Mouse (Mus musculus): Measurements from ENCODE around the gene Adamts18.

Adamts18 gene

GRCm38 (mm10) chr8:113848653-113849135 lies at the start of gene Adamts18:
Adamts18 (minus strand) TSS chr8:113848738.
- DNase-seq = no peak

GRCm38 (mm10) chr8:113896446-113896845 lies 47.9 kb upstream of the Adamts18 start:
- DNase-seq = no peak

GRCm38 (mm10) chr8:113891376-113891775 lies 42.8 kb upstream of the Adamts18 start:
- DNase-seq = no peak

GRCm38 (mm10) chr8:113886509-113886908 lies 38.0 kb upstream of the Adamts18 start:
- DNase-seq = no peak

GRCm38 (mm10) chr8:113885101-113885500 lies 36.6 kb upstream of the Adamts18 start:
- no peak for DNase-seq

- DNase-seq = no peak
Measured at GRCm38 (mm10) chr8:113883994-113884393, 35.5 kb upstream of the Adamts18 start.

- DNase-seq = no peak
Measured at GRCm38 (mm10) chr8:113882558-113882957, 34.0 kb upstream of the Adamts18 start.

GRCm38 (mm10) chr8:113878411-113879006 lies 30.0 kb upstream of the Adamts18 start:
- DNase-seq = no peak

- no peak for DNase-seq
Measured at GRCm38 (mm10) chr8:113873446-113874120, 25.0 kb upstream of the Adamts18 start.

GRCm38 (mm10) chr8:113872436-113872835 lies 23.9 kb upstream of the Adamts18 start:
- DNase-seq = no peak

- no peak for DNase-seq
Measured at GRCm38 (mm10) chr8:113866530-113866929, 18.0 kb upstream of the Adamts18 start.

- no peak for DNase-seq
Measured at GRCm38 (mm10) chr8:113865326-113866093, 17.0 kb upstream of the Adamts18 start.

GRCm38 (mm10) chr8:113859890-113860683 lies 11.5 kb upstream of the Adamts18 start:
- no peak for DNase-seq

- DNase-seq = no peak
Measured at GRCm38 (mm10) chr8:113858801-113859200, 10.3 kb upstream of the Adamts18 start.

- DNase-seq = no peak
Measured at GRCm38 (mm10) chr8:113854622-113855293, 6.2 kb upstream of the Adamts18 start.

GRCm38 (mm10) chr8:113853714-113854113 lies 5.2 kb upstream of the Adamts18 start:
- no peak for DNase-seq

- no peak for DNase-seq
Measured at GRCm38 (mm10) chr8:113851655-113852054, 3.1 kb upstream of the Adamts18 start.

GRCm38 (mm10) chr8:113848081-113848652 lies 371 bp downstream of the Adamts18 start:
- DNase-seq = no peak

- no peak for DNase-seq
Measured at GRCm38 (mm10) chr8:113847606-113848080, 895 bp downstream of the Adamts18 start.

- DNase-seq = no peak
Measured at GRCm38 (mm10) chr8:113846669-113847068, 1.9 kb downstream of the Adamts18 start.

GRCm38 (mm10) chr8:113844801-113845301 lies 3.7 kb downstream of the Adamts18 start:
- no peak for DNase-seq

All from thymus, postnatal 36 days (tissue).